Mouse (Mus musculus): ENCODE measurements at regions not wholly inside any gene's neighbourhood (a gene's known extent, or its start where the extent isn't known, plus 50 kb on each side); places are given as distances from the start of the nearest gene placed in this dataset.

GRCm38 (mm10) chr8:126160356-126160975 lies 137.9 kb upstream of the Slc35f3 start:
- DNase-seq (ENCODE audit: low spot score): no peak

GRCm38 (mm10) chr8:126162748-126163371 lies 135.5 kb upstream of the Slc35f3 start:
- DNase-seq (ENCODE audit: low spot score): no peak

- no peak for DNase-seq (ENCODE audit: low spot score)
Measured at GRCm38 (mm10) chr8:126163954-126164353, 134.4 kb upstream of the Slc35f3 start.

GRCm38 (mm10) chr8:126165486-126166095 lies 132.8 kb upstream of the Slc35f3 start:
- no peak for DNase-seq (ENCODE audit: low spot score)

GRCm38 (mm10) chr8:126166394-126166793 lies 132.0 kb upstream of the Slc35f3 start:
- no peak for DNase-seq (ENCODE audit: low spot score)

GRCm38 (mm10) chr8:126174451-126174850 lies 123.9 kb upstream of the Slc35f3 start:
- DNase-seq (ENCODE audit: low spot score): no peak

- no peak for DNase-seq (ENCODE audit: low spot score)
Measured at GRCm38 (mm10) chr8:126176305-126176704, 122.1 kb upstream of the Slc35f3 start.

GRCm38 (mm10) chr8:126177855-126178254 lies 120.5 kb upstream of the Slc35f3 start:
- no peak for DNase-seq (ENCODE audit: low spot score)

- peak; percentile 24 for DNase-seq (ENCODE audit: low spot score)
Measured at GRCm38 (mm10) chr8:126188741-126189285, 109.5 kb upstream of the Slc35f3 start.

GRCm38 (mm10) chr8:126195616-126196015 lies 102.7 kb upstream of the Slc35f3 start:
- no peak for DNase-seq (ENCODE audit: low spot score)

- DNase-seq (ENCODE audit: low spot score): no peak
Measured at GRCm38 (mm10) chr8:126210561-126210960, 87.8 kb upstream of the Slc35f3 start.

- DNase-seq (ENCODE audit: low spot score): no peak
Measured at GRCm38 (mm10) chr8:126212802-126213201, 85.6 kb upstream of the Slc35f3 start.

GRCm38 (mm10) chr8:126214571-126214970 lies 83.8 kb upstream of the Slc35f3 start:
- no peak for DNase-seq (ENCODE audit: low spot score)

GRCm38 (mm10) chr8:126216391-126216790 lies 82.0 kb upstream of the Slc35f3 start:
- DNase-seq (ENCODE audit: low spot score): no peak

- DNase-seq (ENCODE audit: low spot score): no peak
Measured at GRCm38 (mm10) chr8:126221631-126222030, 76.7 kb upstream of the Slc35f3 start.

GRCm38 (mm10) chr8:126231801-126232200 lies 66.6 kb upstream of the Slc35f3 start:
- DNase-seq (ENCODE audit: low spot score): no peak

GRCm38 (mm10) chr8:126232521-126232920 lies 65.8 kb upstream of the Slc35f3 start:
- DNase-seq (ENCODE audit: low spot score): peak; percentile 29

- DNase-seq (ENCODE audit: low spot score): no peak
Measured at GRCm38 (mm10) chr8:126239684-126240083, 58.7 kb upstream of the Slc35f3 start.

- DNase-seq (ENCODE audit: low spot score): no peak
Measured at GRCm38 (mm10) chr8:126244321-126244720, 54.0 kb upstream of the Slc35f3 start.
